Mouse (Mus musculus) embryonic stem cell, embryonic (primary cell): ENCODE measurements around the gene Fuom.

Experiments used
- CTCF ChIA-PET, 4 experiments: fragments of 300-600 bp in 2 of 4; fragments of 350-600 bp in 2 of 4; sonication (Branson Sonifier 250); formaldehyde crosslinking; loops; one replicate each; lab custom pipeline; 2022; ENCODE audit warnings: inconsistent platforms in 2 of 4; lab: Charles Lee
- POLR2A ChIA-PET, 4 experiments: fragments of 300-600 bp in 2 of 4; fragments of 350-600 bp in 2 of 4; sonication (Branson Sonifier 250); formaldehyde crosslinking; loops; one replicate each; lab custom pipeline; 2022; ENCODE audit warnings: antibody characterized with exemption in 4 of 4, inconsistent platforms in 1 of 4; lab: Charles Lee

The Fuom gene

GRCm38 (mm10) chr7:140049115-140049689 is 53.0 kb downstream of the Fuom start:
- ChIA-PET CTCF (interaction anchor here (0.6 to 1.5 kb wide), 7 partner anchors 9 to 1413 kb away, joined by 3 to 9 read pairs (median 4); no protein-coding TSS in a partner anchor), POLR2A (interaction anchor here (0.5 to 3.3 kb wide), 16 partner anchors 9 to 772 kb away, joined by 3 to 26 read pairs (median 4); partner anchors contain the start of genes Tubgcp2 (in 2 of the 4), Zfp511 (in 2 of the 4), 6430531B16Rik (in 1 of the 4) and Kndc1 (in 1 of the 4))

DNA sequence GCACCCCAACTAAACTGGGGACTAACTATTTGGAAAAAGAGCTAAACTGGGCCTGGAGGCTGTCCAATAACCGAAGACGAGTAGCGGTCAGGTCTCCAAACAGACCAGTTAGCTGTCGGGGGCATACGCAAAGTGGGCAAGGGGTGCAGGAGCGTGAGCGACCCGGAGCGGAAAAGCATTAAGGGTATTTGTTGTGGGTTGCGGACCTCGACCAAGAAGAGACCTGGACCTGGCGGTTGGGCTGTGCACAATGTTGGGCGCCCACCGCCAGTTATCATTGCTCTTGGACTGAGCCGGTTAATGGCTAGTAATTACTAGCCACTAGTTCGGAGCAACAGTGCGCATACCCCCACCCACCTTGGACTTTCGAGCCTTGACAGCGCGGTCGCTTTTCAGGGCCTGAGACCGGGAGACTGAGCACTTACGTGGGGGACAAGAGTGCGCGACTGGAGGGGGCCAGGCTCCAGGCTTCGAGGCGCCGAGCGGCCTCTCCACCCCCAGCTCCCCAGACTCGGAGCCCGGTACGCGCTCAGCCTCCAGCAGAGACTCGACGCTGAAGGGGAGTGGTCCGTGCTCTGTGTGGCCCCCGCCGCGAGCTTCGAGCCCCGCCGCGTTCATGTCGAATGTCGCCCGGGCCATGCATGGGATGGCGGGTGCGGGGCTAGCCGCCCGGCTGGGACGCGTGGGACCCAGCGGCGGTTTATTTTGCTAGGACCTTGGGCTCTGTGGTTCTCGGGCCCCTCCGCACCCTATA is 53.7 kb downstream of the Fuom start, which contains the start of gene Msx3:
Msx3 (minus strand) TSS at position 729 of the 754 bp plus-strand sequence.
- CTCF ChIA-PET = interaction anchor here in 3 of 4 experiments (0.6 to 1.5 kb wide), 9 partner anchors 10 to 1414 kb away, joined by 3 to 9 read pairs (median 4); no protein-coding TSS in a partner anchor
- POLR2A ChIA-PET = interaction anchor here (0.5 to 3.3 kb wide), 18 partner anchors 9 to 1167 kb away, joined by 3 to 26 read pairs (median 4); partner anchors contain the start of genes Tubgcp2 (in 3 of the 4), Zfp511 (in 3 of the 4), 6430531B16Rik (in 1 of the 4) and Kndc1 (in 1 of the 4)

DNA sequence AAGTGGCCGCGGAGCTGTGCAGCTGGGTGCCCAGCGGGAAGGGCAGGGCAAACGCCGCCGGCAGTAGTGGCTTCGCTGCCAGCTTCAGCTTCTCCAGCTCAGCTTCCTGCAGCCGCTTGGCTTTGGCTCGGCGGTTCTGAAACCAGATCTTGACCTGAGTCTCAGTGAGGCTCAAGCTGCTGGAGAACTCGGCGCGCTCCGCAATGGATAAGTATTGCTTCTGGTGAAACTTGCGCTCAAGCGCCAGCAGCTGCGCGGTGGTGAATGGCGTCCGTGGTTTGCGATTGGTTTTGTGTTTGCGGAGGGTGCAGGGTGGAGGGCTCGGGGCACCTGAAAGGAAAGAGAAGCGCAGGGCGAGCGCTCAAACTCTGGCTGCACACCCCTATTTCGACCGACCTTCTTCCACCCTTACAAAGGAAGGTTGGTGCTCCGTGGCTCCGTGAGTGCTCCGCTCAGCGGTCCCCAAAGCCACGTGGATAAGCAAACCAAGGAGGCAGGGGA is 54.4 kb downstream of the Fuom start:
- POLR2A ChIA-PET = interaction anchor here in 3 of 4 experiments (0.7 to 3.3 kb wide), 10 partner anchors 10 to 1168 kb away, joined by 3 to 26 read pairs (median 8); partner anchors contain the start of genes Tubgcp2 (in 3 of the 3), Zfp511 (in 3 of the 3) and Rassf7 (in 1 of the 3)
- CTCF ChIA-PET = interaction anchor here in 2 of 4 experiments (0.6 to 1.3 kb wide), 3 partner anchors 14 to 93 kb away, joined by 3 to 4 read pairs (median 3); no protein-coding TSS in a partner anchor
